Mouse (Mus musculus) small intestine, adult 2 months (tissue): ENCODE results near the gene Rps15a. TPM values are rescaled to one million over a fixed set of nuclear protein-coding genes. Genes with fewer than 3 reads are reported as not detected.

Experiments used
- H3K27ac ChIP-seq: fragments of 200-500 bp; 2 replicates; pipeline ENCODE4 v1.5.1; 2012; ENCODE audit warnings: low read depth, low read length, control low read depth, inconsistent platforms; ENCODE audit not compliant: insufficient read depth
- H3K27me3 ChIP-seq: fragments of 200-500 bp; 2 replicates; pipeline ENCODE4 v1.6.1; 2012; ENCODE audit warnings: mild to moderate bottlenecking, moderate library complexity, low read length, inconsistent platforms; ENCODE audit not compliant: control insufficient read depth, insufficient read depth
- H3K36me3 ChIP-seq: fragments of 200-500 bp; 2 replicates; pipeline ENCODE4 v1.6.1; 2012; ENCODE audit warnings: mild to moderate bottlenecking, low read length, control low read depth, inconsistent platforms; ENCODE audit not compliant: control insufficient read depth, insufficient read depth
- H3K4me1 ChIP-seq: fragments of 200-500 bp; 2 replicates; pipeline ENCODE4 v1.6.1; 2012; ENCODE audit warnings: low read length, inconsistent platforms, mixed read lengths; ENCODE audit not compliant: control insufficient read depth, insufficient read depth, insufficient read length
- H3K4me3 ChIP-seq: fragments of 200-500 bp; 2 replicates; pipeline ENCODE4 v1.5.1; 2012; ENCODE audit warnings: low read depth, mild to moderate bottlenecking, control low read depth, inconsistent platforms, low read length, moderate library complexity
- CTCF ChIP-seq: fragments of 200-500 bp; IDR thresholded peaks from 2 replicates; pipeline ENCODE4 v1.5.1; 2012; ENCODE audit warnings: low read depth, mild to moderate bottlenecking, control low read depth, inconsistent platforms, low read length, moderate library complexity, mixed read lengths; ENCODE audit not compliant: insufficient replicate concordance, insufficient read length; ENCODE audit errors: extremely low read depth
- POLR2A ChIP-seq: fragments of 200-500 bp; IDR thresholded peaks from 2 replicates; pipeline ENCODE4 v1.6.1; 2012; ENCODE audit warnings: low read depth, mild to moderate bottlenecking, control low read depth, inconsistent platforms, low read length, moderate library complexity
- WGBS: fragments of 180-500 bp; shearing (Covaris S2); methylation state at CpG from one replicate; pipeline ENCODE4 v1.1.7; 2018; 5-methylcytosine and 5-hydroxymethylcytosine counted together
- polyA plus RNA-seq: library from polyadenylated mRNA; depleted of rRNA; stranded (reverse); fragments of >200 nt; gene quantifications from 2 replicates; pipeline ENCODE4 v1.2.3, GENCODE M21; 2012

Rps15a gene
- polyA plus RNA-seq, 1 experiment = 192 TPM

- under 1% methylated on average over 20 of the region's 20 CpGs for WGBS
- Histone ChIP-seq H3K4me3 (peak overlapping the region; percentile 91), H3K27me3 (no peaks in the 10 kb centered on the region), H3K36me3 (peaks cover 60% of the 10 kb centered on the region), H3K4me1 (peaks cover 19% of the 10 kb centered on the region; the same call in 1 of the 2 replicates), H3K27ac (peak overlapping the region; percentile 43)
- TF ChIP-seq POLR2A (no peak), CTCF (no peak)
These were observed 483 bp downstream of the Rps15a start for GRCm38 (mm10) chr7:118115533-118115876.

- Histone ChIP-seq H3K27ac (no peak overlapping the region), H3K36me3 (peaks cover 59% of the 10 kb centered on the region), H3K27me3 (no peaks in the 10 kb centered on the region), H3K4me3 (no peak overlapping the region), H3K4me1 (peaks cover 19% of the 10 kb centered on the region; the same call in 1 of the 2 replicates)
- TF ChIP-seq POLR2A = no peak
- TF ChIP-seq CTCF = no peak
- 47% methylated on average over 5 of the region's 5 CpGs for WGBS
These were observed 2.3 kb downstream of the Rps15a start for GRCm38 (mm10) chr7:118113541-118114297.

- H3K4me1 ChIP-seq = peaks cover 19% of the 10 kb centered on the region; the same call in 1 of the 2 replicates
- no peak overlapping the region for H3K4me3 ChIP-seq
- no peak overlapping the region for H3K27ac ChIP-seq
- TF ChIP-seq CTCF = no peak
- TF ChIP-seq POLR2A = no peak
- no peaks in the 10 kb centered on the region for H3K27me3 ChIP-seq
- peaks cover 73% of the 10 kb centered on the region for H3K36me3 ChIP-seq
- 47% methylated on average over 3 of the region's 3 CpGs for WGBS
These were observed 4.9 kb downstream of the Rps15a start for GRCm38 (mm10) chr7:118111128-118111527.

GRCm38 (mm10) chr7:118107671-118108070 lies 8.3 kb downstream of the Rps15a start:
- peaks cover 61% of the 10 kb centered on the region for H3K36me3 ChIP-seq
- no peak for TF ChIP-seq POLR2A
- no peak for TF ChIP-seq CTCF
- no peak overlapping the region for H3K27ac ChIP-seq
- no peaks in the 10 kb centered on the region for H3K27me3 ChIP-seq
- no peak overlapping the region for H3K4me3 ChIP-seq
- WGBS = 20% methylated on average over 1 of the region's 1 CpGs
- peaks cover 13% of the 10 kb centered on the region for H3K4me1 ChIP-seq

GRCm38 (mm10) chr7:118104458-118105052 lies 11.4 kb downstream of the Rps15a start:
- no peak for TF ChIP-seq POLR2A
- TF ChIP-seq CTCF = no peak
- Histone ChIP-seq H3K27me3 (no peaks in the 10 kb centered on the region), H3K36me3 (peaks cover 36% of the 10 kb centered on the region), H3K4me1 (peaks cover 2% of the 10 kb centered on the region; the same call in 1 of the 2 replicates), H3K4me3 (no peak overlapping the region), H3K27ac (no peak overlapping the region)
- WGBS = 66% methylated on average over 5 of the region's 5 CpGs

- H3K4me1 ChIP-seq = peaks cover 2% of the 10 kb centered on the region; the same call in 1 of the 2 replicates
- H3K36me3 ChIP-seq = peaks cover 28% of the 10 kb centered on the region
- TF ChIP-seq POLR2A = no peak
- TF ChIP-seq CTCF = no peak
- H3K27ac ChIP-seq = no peak overlapping the region
- WGBS = 28% methylated on average over 5 of the region's 5 CpGs
- H3K27me3 ChIP-seq = no peaks in the 10 kb centered on the region
- H3K4me3 ChIP-seq = no peak overlapping the region
These were observed 12.3 kb downstream of the Rps15a start for GRCm38 (mm10) chr7:118103462-118104379.
